Mouse (Mus musculus): Measurements from ENCODE around the gene Tex19.2. TPM values are rescaled to one million over a fixed set of nuclear protein-coding genes. Genes with fewer than 3 reads are reported as not detected.

The Tex19.2 gene
- not detected for polyA plus RNA-seq (2014; fragmentation: Illumina TruSeq; extraction: RNeasy Lipid Tissue Mini Kit (QIAGEN cat#74804); ENCODE audit: low read depth, low replicate concordance)

DNA sequence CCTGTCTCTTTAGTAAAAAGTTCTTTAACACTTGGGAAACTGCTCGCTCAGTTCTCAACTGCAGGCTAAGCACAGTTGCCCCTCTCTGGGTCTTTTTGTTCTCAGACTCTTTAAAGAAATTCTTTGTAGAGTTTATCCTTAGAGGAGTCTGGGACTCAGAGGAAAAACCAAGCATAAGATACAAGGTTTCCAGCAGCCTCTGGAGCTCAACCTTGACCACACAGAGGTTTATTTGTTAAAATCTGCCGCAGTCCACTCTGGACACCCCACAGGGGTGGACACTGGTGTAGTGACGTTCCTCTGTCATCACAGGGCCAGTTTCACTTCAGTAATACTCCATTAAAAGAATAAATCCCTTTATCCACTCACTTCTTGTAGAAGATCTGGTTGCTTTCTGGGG lies at the start of gene Tex19.2:
Gene Tex19.2, minus strand, starts transcription at position 101 of the 400 bp plus-strand sequence.

DNA sequence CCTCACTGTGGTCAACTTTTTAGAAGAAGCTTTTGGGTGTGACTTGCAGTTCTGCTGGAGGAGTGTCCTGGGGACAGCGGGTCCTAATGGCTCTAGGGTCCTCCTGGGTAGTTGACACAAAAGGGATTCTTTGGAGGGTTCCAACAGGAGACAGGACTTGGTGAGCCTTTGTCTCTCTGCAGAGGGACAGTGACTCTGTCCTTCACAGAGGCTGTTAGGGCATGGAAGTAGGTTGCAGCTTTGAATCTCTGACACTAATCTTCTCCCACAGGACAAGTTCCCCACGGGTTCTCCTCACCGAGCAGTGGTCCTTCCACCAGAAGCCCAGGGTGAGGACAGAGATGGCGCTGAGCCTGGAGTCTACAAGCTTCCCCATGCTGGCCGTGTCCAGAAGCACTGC lies 41.5 kb upstream of the Tex19.2 start, which contains the start of gene Uts2r:
Gene Uts2r, plus strand, starts transcription at position 301 of the 400 bp plus-strand sequence.

DNA sequence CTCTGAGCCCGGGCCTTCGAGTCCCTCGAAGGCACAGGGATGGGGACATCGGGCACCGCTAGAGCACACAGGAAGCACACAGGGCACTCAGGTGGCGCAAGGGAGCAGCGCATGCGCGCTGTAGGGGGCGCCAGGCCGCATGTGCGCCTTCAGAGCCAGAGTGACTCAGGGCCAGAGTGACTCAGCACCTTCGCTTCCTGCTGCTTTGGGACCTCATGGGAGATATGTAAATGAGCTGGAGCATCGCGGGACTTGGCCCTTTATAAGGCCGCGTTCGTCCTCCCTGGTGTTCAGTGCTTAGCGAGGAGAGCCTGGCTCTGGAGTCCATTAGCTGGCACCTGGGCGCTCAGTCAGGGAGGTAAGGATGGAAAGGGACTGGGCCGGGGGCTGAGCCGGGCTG lies 27.4 kb upstream of the Tex19.2 start, which contains the start of gene Tex19.1:
Gene Tex19.1, plus strand, starts transcription at position 279 of the 400 bp plus-strand sequence.

GRCm38 (mm10) chr11:121081120-121081519 lies 37.4 kb downstream of the Tex19.2 start, which contains the start of gene Sectm1a:
Sectm1a (minus strand) TSS chr11:121081220.

Other genes with a start within 250 kb of the Tex19.2 start
- 0.82 TPM for gene Ccdc57, start 185.8 kb downstream of the Tex19.2 start, polyA plus RNA-seq (2014; fragmentation: Illumina TruSeq; extraction: RNeasy Lipid Tissue Mini Kit (QIAGEN cat#74804); ENCODE audit: low read depth, low replicate concordance)
- not detected for gene Slc16a3, start 170.2 kb downstream of the Tex19.2 start, polyA plus RNA-seq (2014; fragmentation: Illumina TruSeq; extraction: RNeasy Lipid Tissue Mini Kit (QIAGEN cat#74804); ENCODE audit: low read depth, low replicate concordance)
- gene Csnk1d, start 127.3 kb downstream of the Tex19.2 start, polyA plus RNA-seq (2014; fragmentation: Illumina TruSeq; extraction: RNeasy Lipid Tissue Mini Kit (QIAGEN cat#74804); ENCODE audit: low read depth, low replicate concordance) = 69.7 TPM
- not detected for gene Cd7, start 79.3 kb downstream of the Tex19.2 start, polyA plus RNA-seq (2014; fragmentation: Illumina TruSeq; extraction: RNeasy Lipid Tissue Mini Kit (QIAGEN cat#74804); ENCODE audit: low read depth, low replicate concordance)
- gene Sectm1b, start 55.1 kb downstream of the Tex19.2 start, polyA plus RNA-seq (2014; fragmentation: Illumina TruSeq; extraction: RNeasy Lipid Tissue Mini Kit (QIAGEN cat#74804); ENCODE audit: low read depth, low replicate concordance) = 278 TPM
- gene Sectm1a, start 37.5 kb downstream of the Tex19.2 start, polyA plus RNA-seq (2014; fragmentation: Illumina TruSeq; extraction: RNeasy Lipid Tissue Mini Kit (QIAGEN cat#74804); ENCODE audit: low read depth, low replicate concordance) = 6.2 TPM
- not detected for gene Tex19.1, start 27.5 kb upstream of the Tex19.2 start, polyA plus RNA-seq (2014; fragmentation: Illumina TruSeq; extraction: RNeasy Lipid Tissue Mini Kit (QIAGEN cat#74804); ENCODE audit: low read depth, low replicate concordance)
- not detected for gene Uts2r, start 41.6 kb upstream of the Tex19.2 start, polyA plus RNA-seq (2014; fragmentation: Illumina TruSeq; extraction: RNeasy Lipid Tissue Mini Kit (QIAGEN cat#74804); ENCODE audit: low read depth, low replicate concordance)
- 11.2 TPM for gene Hexdc, start 85.8 kb upstream of the Tex19.2 start, polyA plus RNA-seq (2014; fragmentation: Illumina TruSeq; extraction: RNeasy Lipid Tissue Mini Kit (QIAGEN cat#74804); ENCODE audit: low read depth, low replicate concordance)
- gene Ogfod3, start 86.0 kb upstream of the Tex19.2 start, polyA plus RNA-seq (2014; fragmentation: Illumina TruSeq; extraction: RNeasy Lipid Tissue Mini Kit (QIAGEN cat#74804); ENCODE audit: low read depth, low replicate concordance) = 2.3 TPM
- gene Cybc1, start 110.6 kb upstream of the Tex19.2 start, polyA plus RNA-seq (2014; fragmentation: Illumina TruSeq; extraction: RNeasy Lipid Tissue Mini Kit (QIAGEN cat#74804); ENCODE audit: low read depth, low replicate concordance) = 13.2 TPM
- gene Narf, start 118.6 kb upstream of the Tex19.2 start, polyA plus RNA-seq (2014; fragmentation: Illumina TruSeq; extraction: RNeasy Lipid Tissue Mini Kit (QIAGEN cat#74804); ENCODE audit: low read depth, low replicate concordance) = 26.2 TPM
- gene Foxk2, start 141.3 kb upstream of the Tex19.2 start, polyA plus RNA-seq (2014; fragmentation: Illumina TruSeq; extraction: RNeasy Lipid Tissue Mini Kit (QIAGEN cat#74804); ENCODE audit: low read depth, low replicate concordance) = 12.0 TPM
- gene Wdr45b, start 235.8 kb upstream of the Tex19.2 start, polyA plus RNA-seq (2014; fragmentation: Illumina TruSeq; extraction: RNeasy Lipid Tissue Mini Kit (QIAGEN cat#74804); ENCODE audit: low read depth, low replicate concordance) = 65.0 TPM